Mouse (Mus musculus) gastrocnemius, postnatal 25 days (tissue): ENCODE results near the gene Wdr91. TPM values are rescaled to one million over a fixed set of nuclear protein-coding genes. Genes with fewer than 3 reads are reported as not detected.

Source experiments
- DNase-seq: peaks from one replicate; pipeline ENCODE4 v3.0.0; 2022
- total RNA-seq, 2 experiments: library from RNA; stranded (reverse); gene quantifications; 1 replicate in 1 of 2; 2 replicates in 1 of 2; pipeline ENCODE4 v1.2.3; 2021

Gene Wdr91
- total RNA-seq, 2 experiments from 2014 or later, result 5.1 to 5.8 TPM

GRCm38 (mm10) chr6:34919146-34919545 is 8.5 kb upstream of the Wdr91 start:
- DNase-seq, result no peak

GRCm38 (mm10) chr6:34914462-34914861 is 3.8 kb upstream of the Wdr91 start:
- DNase-seq, result no peak

GRCm38 (mm10) chr6:34913341-34914040 is 2.8 kb upstream of the Wdr91 start:
- no peak for DNase-seq

- DNase-seq, result no peak
Observed at GRCm38 (mm10) chr6:34909631-34910345, 888 bp downstream of the Wdr91 start.

- DNase-seq, result no peak
Observed at GRCm38 (mm10) chr6:34907696-34908260, 2.9 kb downstream of the Wdr91 start.

- DNase-seq, result peak; percentile 44
Observed at GRCm38 (mm10) chr6:34907121-34907614, 3.5 kb downstream of the Wdr91 start.

- peak; percentile 38 for DNase-seq
Observed at GRCm38 (mm10) chr6:34906661-34907060, 4.0 kb downstream of the Wdr91 start.

- DNase-seq, result no peak
Observed at GRCm38 (mm10) chr6:34906125-34906524, 4.6 kb downstream of the Wdr91 start.

GRCm38 (mm10) chr6:34904361-34904760 is 6.3 kb downstream of the Wdr91 start:
- no peak for DNase-seq

GRCm38 (mm10) chr6:34903851-34904250 is 6.8 kb downstream of the Wdr91 start:
- DNase-seq, result no peak

GRCm38 (mm10) chr6:34903441-34903840 is 7.2 kb downstream of the Wdr91 start:
- DNase-seq, result no peak

- DNase-seq, result no peak
Observed at GRCm38 (mm10) chr6:34902578-34902977, 8.1 kb downstream of the Wdr91 start.

- DNase-seq, result no peak
Observed at GRCm38 (mm10) chr6:34901911-34902444, 8.7 kb downstream of the Wdr91 start.

- no peak for DNase-seq
Observed at GRCm38 (mm10) chr6:34900990-34901389, 9.7 kb downstream of the Wdr91 start.

GRCm38 (mm10) chr6:34899127-34899526 is 11.5 kb downstream of the Wdr91 start:
- DNase-seq, result no peak

- no peak for DNase-seq
Observed at GRCm38 (mm10) chr6:34896168-34896780, 14.4 kb downstream of the Wdr91 start.

- DNase-seq, result no peak
Observed at GRCm38 (mm10) chr6:34895569-34895968, 15.1 kb downstream of the Wdr91 start.

GRCm38 (mm10) chr6:34889185-34889584 is 21.5 kb downstream of the Wdr91 start:
- DNase-seq, result no peak

GRCm38 (mm10) chr6:34887131-34887850 is 23.4 kb downstream of the Wdr91 start:
- no peak for DNase-seq

GRCm38 (mm10) chr6:34884724-34885123 is 26.0 kb downstream of the Wdr91 start:
- no peak for DNase-seq

- no peak for DNase-seq
Observed at GRCm38 (mm10) chr6:34879911-34880475, 30.7 kb downstream of the Wdr91 start.
